11 mouse cellular contexts compared by ENCODE assay signal in genomic region chr5:106451681-106452440, GRCm38 (mm10). TPM values are rescaled to one million over a fixed set of nuclear protein-coding genes. Genes with fewer than 3 reads are reported as not detected.
DNase-seq lines count a peak whose midpoint lies in the region; ATAC-seq lines count a peak whose summit lies in the region.
"Had no signal": no experiment of that assay in that cellular context is flagged by ENCODE, and none has a peak within 500 bp of the region (broad histone marks: within the 10 kb centered on the region; RNA-seq: fewer than 3 reads in every experiment).

No protein-coding gene starts in this region.

- no peak overlapping the region for H3K4me2 ChIP-seq in forebrain, embryonic 15.5 days (replicated peaks)
- H3K4me2 ChIP-seq in forebrain, embryonic 11.5 days (ENCODE audit: low read depth, low read length, severe bottlenecking): peak overlapping the region; percentile 34
- H3K4me2 ChIP-seq in midbrain, embryonic 13.5 days (replicated peaks): peak overlapping the region; percentile 59

- H3K4me1 ChIP-seq in forebrain, embryonic 10.5 days: peaks cover 36% of the 10 kb centered on the region
- peaks cover 13% of the 10 kb centered on the region; the same call in 1 of the 2 replicates for H3K4me1 ChIP-seq in forebrain, embryonic 15.5 days
- H3K4me1 ChIP-seq in forebrain, embryonic 11.5 days (replicated peaks; ENCODE audit: control insufficient read depth, insufficient read depth, low read length): peaks cover 10% of the 10 kb centered on the region; the same call in 1 of the 2 replicates
- H3K4me1 ChIP-seq in midbrain, embryonic 13.5 days (replicated peaks): peaks cover 33% of the 10 kb centered on the region

- no peak for ATAC-seq in forebrain, embryonic 15.5 days (replicated peaks)
- 0 out of 2 replicates have a peak, but pooled peaks have one; percentile 43 for ATAC-seq in forebrain, embryonic 11.5 days (replicated peaks; ENCODE audit: low FRiP score)
- ATAC-seq in midbrain, embryonic 13.5 days: peak; percentile 55; the same call in 1 of the 2 replicates

- no peaks in the 10 kb centered on the region for H3K9me3 ChIP-seq in forebrain, embryonic 10.5 days
- no peaks in the 10 kb centered on the region for H3K9me3 ChIP-seq in forebrain, embryonic 15.5 days
- no peaks in the 10 kb centered on the region for H3K9me3 ChIP-seq in forebrain, embryonic 11.5 days (ENCODE audit: control insufficient read depth, low read length)
- no peaks in the 10 kb centered on the region for H3K9me3 ChIP-seq in midbrain, embryonic 13.5 days

- peak; percentile 73 for DNase-seq in forebrain, embryonic 10.5 days (ENCODE audit: extremely low spot score, low spot score)
- peak; percentile 55 for DNase-seq in ES-CJ7 (ENCODE audit: low read depth, low spot score)
- peak; percentile 73 for DNase-seq in forebrain, embryonic 11.5 days (ENCODE audit: low spot score)
- DNase-seq in spleen, adult 12 weeks (ENCODE audit: low spot score): no peak
- no peak for DNase-seq in layer of hippocampus, adult 18-20 months (ENCODE audit: low spot score in 2 of 2)
- no peak for DNase-seq in ovary, postnatal 14 days (ENCODE audit: low spot score)
- DNase-seq: liver had no signal

- H3K27me3 ChIP-seq in forebrain, embryonic 10.5 days (ENCODE audit: poor library complexity, severe bottlenecking): peaks cover 100% of the 10 kb centered on the region
- H3K27me3 ChIP-seq in forebrain, embryonic 15.5 days: peaks cover 80% of the 10 kb centered on the region
- H3K27me3 ChIP-seq in forebrain, embryonic 11.5 days (ENCODE audit: control insufficient read depth, insufficient read depth, low read length): peaks cover 91% of the 10 kb centered on the region
- H3K27me3 ChIP-seq in midbrain, embryonic 13.5 days: peaks cover 86% of the 10 kb centered on the region

- no peak overlapping the region for H3K9ac ChIP-seq in forebrain, embryonic 15.5 days (replicated peaks)
- peak overlapping the region; percentile 45; the same call in 1 of the 2 replicates for H3K9ac ChIP-seq in forebrain, embryonic 11.5 days (ENCODE audit: low read length)
- peak overlapping the region; percentile 75 for H3K9ac ChIP-seq in midbrain, embryonic 13.5 days (replicated peaks)

- no peaks in the 10 kb centered on the region for H3K36me3 ChIP-seq in forebrain, embryonic 10.5 days (replicated peaks)
- no peaks in the 10 kb centered on the region for H3K36me3 ChIP-seq in forebrain, embryonic 15.5 days
- no peaks in the 10 kb centered on the region for H3K36me3 ChIP-seq in forebrain, embryonic 11.5 days (ENCODE audit: control insufficient read depth, insufficient read depth, low read length)
- no peaks in the 10 kb centered on the region for H3K36me3 ChIP-seq in midbrain, embryonic 13.5 days

- under 1% methylated on average over 32 of the region's 32 CpGs for WGBS in forebrain, embryonic 10.5 days
- under 1% methylated on average over 32 of the region's 32 CpGs for WGBS in forebrain, embryonic 15.5 days
- WGBS in forebrain, embryonic 11.5 days: under 1% methylated on average over 32 of the region's 32 CpGs
- 1% methylated on average over 32 of the region's 32 CpGs for WGBS in midbrain, embryonic 13.5 days

- peak overlapping the region; percentile 80 for H3K27ac ChIP-seq in forebrain, embryonic 10.5 days
- no peak overlapping the region for H3K27ac ChIP-seq in forebrain, embryonic 15.5 days (replicated peaks)
- H3K27ac ChIP-seq in forebrain, embryonic 11.5 days (ENCODE audit: low read depth, low read length): no peak overlapping the region
- peak overlapping the region; percentile 77 for H3K27ac ChIP-seq in midbrain, embryonic 13.5 days

- H3K4me3 ChIP-seq in forebrain, embryonic 10.5 days: peak overlapping the region; percentile 62
- H3K4me3 ChIP-seq in forebrain, embryonic 15.5 days: no peak overlapping the region
- peak overlapping the region; percentile 27 for H3K4me3 ChIP-seq in forebrain, embryonic 11.5 days (ENCODE audit: low read depth, low read length)
- H3K4me3 ChIP-seq in midbrain, embryonic 13.5 days (replicated peaks): peak overlapping the region; percentile 42

RNA-seq across cellular contexts. Expression of gene Barhl2, which starts 6.1 kb away (rescaled TPM):
- 1.3 and 2.3 TPM in 2 replicates for polyA plus RNA-seq in forebrain, embryonic 10.5 days (2016; fragmentation: Nextera tagmentation; extraction: Ambion mirVana)
- polyA plus RNA-seq in forebrain, embryonic 15.5 days (2015; fragmentation: Nextera tagmentation; extraction: Ambion mirVana): 1.1 and 1.3 TPM in 2 replicates
- 7.0 and 7.9 TPM in 2 replicates for polyA plus RNA-seq in forebrain, embryonic 11.5 days (2014; fragmentation: Nextera tagmentation; extraction: Ambion mirVana)
- polyA plus RNA-seq in midbrain, embryonic 13.5 days (2015; fragmentation: Nextera tagmentation; extraction: Ambion mirVana): 12.9 and 14.4 TPM in 2 replicates
- total RNA-seq in layer of hippocampus, adult 18-20 months (2021): under 1 TPM in 1 of 2 experiments, not detected in 1; 0.12 TPM
- total RNA-seq: hematopoietic stem cell, adult 5-6 weeks had no signal
- polyA plus RNA-seq: stomach, embryonic 14.5 days had no signal

Comparison
In these comparisons a context has a peak if more than half of its experiments do, and no peak if none do; other contexts are left out.
1. H3K27ac ChIP-seq: peak in forebrain, embryonic 10.5 days (single experiment) and midbrain, embryonic 13.5 days (single experiment); none in forebrain, embryonic 15.5 days (single experiment) and forebrain, embryonic 11.5 days (single experiment).
2. DNase-seq: peak in forebrain, embryonic 10.5 days (single experiment), ES-CJ7 (single experiment) and forebrain, embryonic 11.5 days (single experiment); none in spleen, adult 12 weeks (single experiment), layer of hippocampus, adult 18-20 months (0 of 2) and ovary, postnatal 14 days (single experiment).